Mouse (Mus musculus) embryonic facial prominence, embryonic 10.5 days (tissue): Measurements from ENCODE around the gene Hsdl1. TPM values are rescaled to one million over a fixed set of nuclear protein-coding genes. Genes with fewer than 3 reads are reported as not detected.

Experiments
- DNase-seq: peaks from one replicate; pipeline ENCODE4 v3.0.0-alpha.2; 2017; ENCODE audit warnings: low spot score
- H3K27ac ChIP-seq: fragments of 300-500 bp; sonication (generic); replicated peaks from 2 replicates; pipeline ENCODE4 v1.5.1; 2016; ENCODE audit warnings: mild to moderate bottlenecking
- H3K27me3 ChIP-seq: fragments of 300-500 bp; sonication (generic); replicated peaks from 2 replicates; pipeline ENCODE4 v1.6.1; 2016; ENCODE audit warnings: low read depth, mild to moderate bottlenecking; ENCODE audit not compliant: poor library complexity, severe bottlenecking
- H3K36me3 ChIP-seq: fragments of 300-500 bp; sonication (generic); replicated peaks from 2 replicates; pipeline ENCODE4 v1.6.1; 2016; ENCODE audit warnings: mild to moderate bottlenecking, moderate library complexity
- H3K4me1 ChIP-seq: fragments of 300-500 bp; sonication (generic); 2 replicates; pipeline ENCODE4 v1.6.1; 2016
- H3K4me3 ChIP-seq: fragments of 300-500 bp; sonication (generic); 2 replicates; pipeline ENCODE4 v1.5.1; 2016; ENCODE audit warnings: mild to moderate bottlenecking, moderate library complexity
- H3K9me3 ChIP-seq: fragments of 300-500 bp; sonication (generic); 2 replicates; pipeline ENCODE4 v1.6.1; 2016; ENCODE audit warnings: mild to moderate bottlenecking
- WGBS: fragments of 180-500 bp; shearing (Covaris S2); methylation state at CpG from one replicate; pipeline ENCODE4 v1.1.7; 2016; 5-methylcytosine and 5-hydroxymethylcytosine counted together
- polyA plus RNA-seq: library from polyadenylated mRNA; unstranded; fragments of >200 nt; fragmentation: Nextera tagmentation; extraction: Ambion mirVana; gene quantifications from 2 replicates; pipeline ENCODE4 v1.2.1, GENCODE M21; 2016

Gene Hsdl1
- polyA plus RNA-seq, 1 experiment from 2014 or later: 42.0 TPM

DNA sequence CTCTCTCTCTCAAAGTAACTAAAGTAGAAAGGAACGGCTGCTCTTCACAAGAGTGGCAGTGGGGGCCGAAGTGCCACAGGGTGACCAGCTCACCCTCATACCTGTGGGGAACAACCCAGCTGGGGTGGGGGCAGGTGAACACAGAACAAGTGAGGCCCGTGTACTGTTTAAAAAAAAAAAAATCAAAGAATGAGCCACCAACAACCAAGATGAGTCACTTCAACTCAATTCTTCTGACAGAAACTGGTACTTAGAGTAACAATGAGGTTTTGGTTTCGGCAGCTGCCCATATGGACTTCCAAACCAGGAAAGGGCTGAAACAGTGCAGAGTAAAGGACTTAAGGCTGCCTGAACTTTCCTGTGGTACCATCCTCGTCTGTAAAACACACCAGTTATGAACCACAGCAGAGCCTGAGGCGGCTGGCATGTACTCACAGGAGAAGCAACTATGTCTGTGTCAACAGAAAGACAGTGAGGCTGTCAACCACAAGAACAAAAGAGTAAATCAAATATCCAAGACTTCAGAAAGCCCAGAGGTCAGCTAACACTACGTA lies 26.3 kb downstream of the Hsdl1 start:
- H3K9me3 ChIP-seq: no peaks in the 10 kb centered on the region
- H3K36me3 ChIP-seq: peaks cover 58% of the 10 kb centered on the region
- no peak for DNase-seq
- H3K4me1 ChIP-seq: no peaks in the 10 kb centered on the region
- no peak overlapping the region for H3K27ac ChIP-seq
- no peak overlapping the region for H3K4me3 ChIP-seq
- 86% methylated on average over 7 of the region's 7 CpGs for WGBS
- H3K27me3 ChIP-seq: no peaks in the 10 kb centered on the region

- Histone ChIP-seq H3K27me3 (no peaks in the 10 kb centered on the region), H3K36me3 (peaks cover 73% of the 10 kb centered on the region), H3K4me3 (no peak overlapping the region), H3K4me1 (no peaks in the 10 kb centered on the region), H3K9me3 (no peaks in the 10 kb centered on the region), H3K27ac (no peak overlapping the region)
- no peak for DNase-seq
- WGBS: 80% methylated on average over 18 of the region's 18 CpGs
Measured at GRCm38 (mm10) chr8:119547019-119547691, 27.8 kb downstream of the Hsdl1 start.

GRCm38 (mm10) chr8:119545791-119546190 lies 29.2 kb downstream of the Hsdl1 start:
- Histone ChIP-seq H3K9me3 (no peaks in the 10 kb centered on the region), H3K36me3 (peaks cover 86% of the 10 kb centered on the region), H3K4me3 (no peak overlapping the region), H3K27ac (no peak overlapping the region), H3K4me1 (no peaks in the 10 kb centered on the region), H3K27me3 (no peaks in the 10 kb centered on the region)
- WGBS: 95% methylated on average over 6 of the region's 6 CpGs
- no peak for DNase-seq

DNA sequence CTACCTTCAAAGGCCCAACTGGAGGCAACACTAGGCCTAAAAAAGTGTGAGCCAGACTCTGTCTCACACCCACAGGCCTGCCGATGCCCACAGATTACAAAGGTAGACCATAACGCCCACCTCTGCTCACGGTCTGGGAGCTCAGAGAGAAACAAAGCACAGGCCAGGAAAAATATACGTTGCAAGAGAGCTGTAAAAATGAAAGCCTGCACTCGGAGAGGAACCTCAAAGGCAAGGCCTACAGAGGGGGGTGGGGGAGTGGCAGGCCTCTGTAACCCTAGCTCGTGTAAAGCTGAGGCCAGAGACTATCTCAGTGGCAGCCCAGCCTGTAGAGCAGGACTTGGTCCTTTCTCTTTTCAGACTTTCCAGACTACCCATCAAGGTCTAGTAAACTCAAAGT lies 29.8 kb downstream of the Hsdl1 start:
- Histone ChIP-seq H3K4me3 (no peak overlapping the region), H3K27me3 (no peaks in the 10 kb centered on the region), H3K9me3 (no peaks in the 10 kb centered on the region), H3K36me3 (peaks cover 90% of the 10 kb centered on the region), H3K4me1 (no peaks in the 10 kb centered on the region), H3K27ac (no peak overlapping the region)
- WGBS: 85% methylated on average over 6 of the region's 6 CpGs
- no peak for DNase-seq

DNA sequence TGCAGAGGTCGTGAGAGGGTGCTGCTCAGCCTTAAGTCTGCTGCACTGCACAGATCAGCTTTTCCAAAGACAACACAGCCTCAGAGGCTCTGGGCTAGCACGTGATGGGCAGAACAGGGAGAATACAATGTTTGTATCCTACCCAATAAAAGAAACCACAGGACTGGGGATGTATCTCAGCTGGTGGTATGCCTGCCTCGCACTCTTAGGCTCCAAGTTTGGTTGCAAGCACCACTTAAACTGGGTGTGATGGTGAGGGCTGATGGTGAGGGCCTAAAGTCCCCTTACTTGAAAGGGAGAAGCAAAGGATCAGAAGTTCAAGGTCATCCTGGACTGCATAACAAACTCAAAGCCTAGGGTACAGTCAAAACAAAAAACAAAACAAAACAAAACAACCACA lies 30.4 kb downstream of the Hsdl1 start:
- Histone ChIP-seq H3K4me1 (no peaks in the 10 kb centered on the region), H3K36me3 (peaks cover 94% of the 10 kb centered on the region), H3K27me3 (no peaks in the 10 kb centered on the region), H3K27ac (no peak overlapping the region), H3K9me3 (no peaks in the 10 kb centered on the region), H3K4me3 (no peak overlapping the region)
- 87% methylated on average over 3 of the region's 3 CpGs for WGBS
- no peak for DNase-seq

GRCm38 (mm10) chr8:119531973-119532372 lies 43.0 kb downstream of the Hsdl1 start:
- H3K4me3 ChIP-seq: no peak overlapping the region
- no peak for DNase-seq
- no peak overlapping the region for H3K27ac ChIP-seq
- H3K36me3 ChIP-seq: peaks cover 100% of the 10 kb centered on the region
- no peaks in the 10 kb centered on the region for H3K4me1 ChIP-seq
- 91% methylated on average over 9 of the region's 9 CpGs for WGBS
- H3K9me3 ChIP-seq: no peaks in the 10 kb centered on the region
- no peaks in the 10 kb centered on the region for H3K27me3 ChIP-seq

DNA sequence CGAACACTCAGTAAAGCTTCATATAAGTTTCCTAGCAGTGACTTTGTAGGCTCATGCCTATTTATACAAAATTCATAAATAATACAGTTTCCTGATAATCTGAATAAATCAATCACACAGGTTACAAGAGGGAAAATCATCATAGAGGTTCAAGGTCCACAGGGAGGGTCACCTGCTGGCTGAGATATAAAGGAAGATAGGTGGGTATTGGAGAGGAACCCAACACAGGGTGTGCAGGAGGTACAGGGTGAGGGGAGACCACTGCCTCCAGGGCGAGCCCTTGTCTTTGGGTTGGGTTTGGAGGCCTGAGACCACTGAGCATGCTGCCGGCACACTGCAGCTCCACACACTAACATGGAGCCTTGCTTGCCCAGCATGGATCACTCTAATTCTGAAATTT lies 43.6 kb downstream of the Hsdl1 start:
- Histone ChIP-seq H3K27ac (no peak overlapping the region), H3K4me1 (no peaks in the 10 kb centered on the region), H3K36me3 (peaks cover 100% of the 10 kb centered on the region), H3K9me3 (no peaks in the 10 kb centered on the region), H3K27me3 (no peaks in the 10 kb centered on the region), H3K4me3 (no peak overlapping the region)
- no peak for DNase-seq
- WGBS: 92% methylated on average over 3 of the region's 3 CpGs

DNA sequence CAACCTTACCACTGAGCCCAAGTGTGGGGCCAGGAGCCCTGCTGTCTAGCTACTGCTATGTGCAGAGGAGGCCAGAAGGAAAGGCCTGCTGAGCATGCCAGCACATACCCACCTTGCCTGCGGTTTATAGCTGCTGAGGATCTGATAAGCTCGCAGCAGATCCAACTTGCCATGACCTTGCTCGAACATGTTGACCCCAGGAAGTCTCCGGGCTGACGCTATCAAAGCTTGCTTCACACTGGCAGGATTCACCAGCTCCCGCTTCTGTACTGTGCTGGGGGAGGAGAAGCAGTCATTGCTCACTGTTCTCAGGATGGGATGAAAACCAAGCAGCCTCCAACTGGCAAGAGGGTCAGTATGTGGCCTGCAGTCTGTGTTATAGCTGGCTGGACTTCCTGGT lies 44.0 kb downstream of the Hsdl1 start:
- H3K36me3 ChIP-seq: peaks cover 99% of the 10 kb centered on the region
- 89% methylated on average over 6 of the region's 6 CpGs for WGBS
- H3K4me3 ChIP-seq: no peak overlapping the region
- H3K27me3 ChIP-seq: no peaks in the 10 kb centered on the region
- no peak for DNase-seq
- H3K4me1 ChIP-seq: no peaks in the 10 kb centered on the region
- H3K9me3 ChIP-seq: no peaks in the 10 kb centered on the region
- H3K27ac ChIP-seq: no peak overlapping the region

GRCm38 (mm10) chr8:119528762-119529161 lies 46.2 kb downstream of the Hsdl1 start:
- Histone ChIP-seq H3K27me3 (no peaks in the 10 kb centered on the region), H3K4me1 (no peaks in the 10 kb centered on the region), H3K36me3 (peaks cover 99% of the 10 kb centered on the region), H3K4me3 (no peak overlapping the region), H3K9me3 (no peaks in the 10 kb centered on the region), H3K27ac (no peak overlapping the region)
- WGBS: 94% methylated on average over 7 of the region's 7 CpGs
- no peak for DNase-seq

DNA sequence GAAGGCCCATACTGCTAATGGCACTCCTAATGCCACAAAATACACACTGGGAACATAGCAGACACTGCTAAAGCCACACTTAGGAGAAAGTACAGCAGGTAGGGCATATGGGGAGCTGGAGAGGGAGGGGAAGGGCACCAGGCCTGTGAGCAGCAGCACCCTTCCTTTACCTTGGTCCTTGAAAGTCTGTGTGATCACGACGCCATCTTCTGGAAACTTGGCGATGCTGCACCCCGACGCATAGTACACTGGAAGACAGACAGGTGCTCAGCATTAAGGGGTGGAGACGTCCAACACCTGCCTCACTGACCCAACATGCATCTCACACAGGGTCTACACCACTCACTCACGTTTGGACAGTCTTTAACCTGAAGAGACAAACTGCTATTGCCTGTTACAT lies 54.9 kb downstream of the Hsdl1 start:
- H3K4me1 ChIP-seq: peaks cover 2% of the 10 kb centered on the region; the same call in 1 of the 2 replicates
- no peaks in the 10 kb centered on the region for H3K27me3 ChIP-seq
- H3K9me3 ChIP-seq: no peaks in the 10 kb centered on the region
- H3K27ac ChIP-seq: no peak overlapping the region
- H3K4me3 ChIP-seq: no peak overlapping the region
- peaks cover 99% of the 10 kb centered on the region for H3K36me3 ChIP-seq
- peak; percentile 25 for DNase-seq
- 77% methylated on average over 7 of the region's 7 CpGs for WGBS

DNA sequence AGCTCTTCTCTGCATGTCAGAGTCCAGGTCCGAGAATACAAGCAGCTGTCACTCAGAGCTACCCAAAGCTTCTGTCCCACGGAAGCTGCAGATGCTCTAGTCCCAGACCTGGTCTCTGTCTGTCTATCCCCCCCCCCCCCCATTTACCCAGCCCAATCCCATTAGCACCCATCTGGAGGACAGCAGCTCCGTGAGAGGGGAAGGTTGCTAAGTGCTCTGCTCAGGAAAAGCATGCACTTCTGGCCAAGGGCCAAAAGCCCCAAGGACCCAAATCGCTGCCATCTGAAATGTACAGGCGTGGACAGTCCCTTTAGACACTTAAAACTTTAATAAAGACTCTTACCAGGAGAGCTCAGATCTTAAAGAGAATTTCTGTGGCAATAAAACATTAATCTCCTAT lies 58.3 kb downstream of the Hsdl1 start:
- Histone ChIP-seq H3K27ac (no peak overlapping the region), H3K9me3 (no peaks in the 10 kb centered on the region), H3K4me3 (no peak overlapping the region), H3K27me3 (no peaks in the 10 kb centered on the region), H3K4me1 (peaks cover 2% of the 10 kb centered on the region; the same call in 1 of the 2 replicates), H3K36me3 (peaks cover 100% of the 10 kb centered on the region)
- no peak for DNase-seq
- WGBS: 64% methylated on average over 5 of the region's 5 CpGs

GRCm38 (mm10) chr8:119515767-119516166 lies 59.2 kb downstream of the Hsdl1 start:
- Histone ChIP-seq H3K36me3 (peaks cover 100% of the 10 kb centered on the region), H3K9me3 (no peaks in the 10 kb centered on the region), H3K4me1 (peaks cover 2% of the 10 kb centered on the region; the same call in 1 of the 2 replicates), H3K27me3 (no peaks in the 10 kb centered on the region), H3K27ac (no peak overlapping the region), H3K4me3 (no peak overlapping the region)
- no peak for DNase-seq
- WGBS: 66% methylated on average over 3 of the region's 3 CpGs

DNA sequence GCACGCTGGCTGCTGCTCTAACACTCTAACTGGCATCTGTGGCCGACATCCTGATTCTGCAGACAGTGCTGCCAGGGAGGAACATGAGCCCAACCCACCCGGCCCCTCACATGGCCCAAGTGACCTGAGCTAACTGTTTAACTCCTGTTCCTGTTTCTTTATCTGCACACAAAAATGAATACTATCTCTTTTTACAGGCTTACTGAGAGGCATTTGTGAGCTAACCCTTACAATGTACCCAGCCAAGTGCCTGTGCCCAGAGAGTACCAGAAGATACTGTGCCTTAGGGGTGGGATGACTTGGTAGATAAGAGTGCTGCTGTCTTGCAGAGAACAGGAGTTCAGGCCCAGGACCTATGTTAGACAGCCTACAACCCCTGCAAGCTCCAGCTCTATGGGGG lies 60.0 kb downstream of the Hsdl1 start:
- H3K27me3 ChIP-seq: no peaks in the 10 kb centered on the region
- peaks cover 100% of the 10 kb centered on the region for H3K36me3 ChIP-seq
- H3K4me1 ChIP-seq: peaks cover 2% of the 10 kb centered on the region; the same call in 1 of the 2 replicates
- 90% methylated on average over 3 of the region's 3 CpGs for WGBS
- no peak overlapping the region for H3K27ac ChIP-seq
- H3K9me3 ChIP-seq: no peaks in the 10 kb centered on the region
- DNase-seq: no peak
- H3K4me3 ChIP-seq: no peak overlapping the region
